Mouse (Mus musculus) liver, postnatal 0 days (tissue): Measurements from ENCODE around the gene Lcat. TPM values are rescaled to one million over a fixed set of nuclear protein-coding genes. Genes with fewer than 3 reads are reported as not detected.
A peak's percentile ranks its signal among the peaks of the same experiment; 100 is the strongest.

Experiments used
- ATAC-seq: fragments of 200-750 bp; cut with Nextera tagmentation; 2 replicates; pipeline ENCODE4 v1.8.0; 2017; ENCODE audit warnings: mild to moderate bottlenecking, moderate library complexity
- DNase-seq: peaks from one replicate; pipeline ENCODE4 v3.0.0-alpha.2; 2016
- H3K27ac ChIP-seq: fragments of 300-500 bp; sonication (generic); 2 replicates; pipeline ENCODE4 v1.5.1; 2014; ENCODE audit warnings: antibody characterized with exemption, moderate library complexity, mild to moderate bottlenecking, low read depth
- H3K27me3 ChIP-seq: fragments of 300-500 bp; sonication (generic); 2 replicates; pipeline ENCODE4 v1.6.1; 2014; ENCODE audit warnings: low read length, control low read depth, mixed read lengths; ENCODE audit not compliant: insufficient read depth
- H3K36me3 ChIP-seq: fragments of 300-500 bp; sonication (generic); replicated peaks from 2 replicates; pipeline ENCODE4 v1.6.1; 2014; ENCODE audit warnings: mild to moderate bottlenecking, control low read depth, low read length, moderate library complexity, mixed read lengths; ENCODE audit not compliant: insufficient read depth
- H3K4me1 ChIP-seq: fragments of 300-500 bp; sonication (generic); 2 replicates; pipeline ENCODE4 v1.6.1; 2014; ENCODE audit warnings: antibody characterized with exemption, mild to moderate bottlenecking, control low read depth; ENCODE audit not compliant: insufficient read depth
- H3K4me2 ChIP-seq: fragments of 300-500 bp; sonication (generic); 2 replicates; pipeline ENCODE4 v1.6.1; 2014; ENCODE audit warnings: low read depth, mild to moderate bottlenecking, low read length, moderate library complexity, mixed read lengths
- H3K4me3 ChIP-seq: fragments of 300-500 bp; sonication (generic); 2 replicates; pipeline ENCODE4 v1.5.1; 2014; ENCODE audit warnings: low read depth, low read length
- H3K9ac ChIP-seq: fragments of 300-500 bp; sonication (generic); replicated peaks from 2 replicates; pipeline ENCODE4 v1.6.1; 2014; ENCODE audit warnings: mild to moderate bottlenecking, moderate library complexity
- H3K9me3 ChIP-seq: fragments of 300-500 bp; sonication (generic); 2 replicates; pipeline ENCODE4 v1.6.1; 2016; ENCODE audit warnings: mild to moderate bottlenecking, control low read depth, low read length, mixed read lengths
- CTCF ChIP-seq: sonication (generic); IDR thresholded peaks from 2 replicates; pipeline ENCODE4 v1.5.1; 2016; ENCODE audit warnings: antibody characterized with exemption, low read depth
- EP300 ChIP-seq: IDR thresholded peaks from 2 replicates; pipeline ENCODE4 v1.6.1; 2016; ENCODE audit warnings: antibody characterized with exemption, low read depth, mild to moderate bottlenecking
- WGBS: fragments of 180-500 bp; shearing (Covaris S2); extraction: QIAGEN DNeasy Blood & Tissue Kit; methylation state at CpG from one replicate; pipeline ENCODE4 v1.1.7; 2014; ENCODE audit not compliant: insufficient replicate concordance; 5-methylcytosine and 5-hydroxymethylcytosine counted together
- polyA plus RNA-seq: library from polyadenylated mRNA; unstranded; fragments of >200 nt; fragmentation: Nextera tagmentation; extraction: Ambion mirVana; gene quantifications from 2 replicates; pipeline ENCODE4 v1.2.1, GENCODE M21; 2015

Gene Lcat
- polyA plus RNA-seq, 1 experiment from 2014 or later = 322 TPM

DNA sequence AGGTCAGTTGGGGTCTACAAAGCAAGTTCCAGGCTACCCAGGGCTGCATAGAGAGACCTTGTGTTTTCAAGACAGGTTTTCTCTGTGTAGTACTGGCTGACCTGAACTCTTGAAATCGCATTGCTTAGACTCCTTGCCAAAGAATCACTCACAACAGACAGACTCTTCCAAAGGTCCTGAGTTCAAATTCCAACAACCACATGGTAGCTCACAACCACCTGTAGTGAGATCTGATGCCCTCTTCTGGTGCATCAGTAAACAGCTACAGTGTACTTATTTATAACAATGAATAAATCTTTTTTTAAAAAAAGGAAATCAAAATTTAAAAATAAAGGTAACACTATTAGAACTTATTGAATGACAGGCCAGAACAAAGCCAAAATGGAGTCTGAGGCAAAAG lies 38.0 kb upstream of the Lcat start:
- H3K27me3 ChIP-seq = no peaks in the 10 kb centered on the region
- 89% methylated on average over 1 of the region's 1 CpGs for WGBS
- no peak for DNase-seq

DNA sequence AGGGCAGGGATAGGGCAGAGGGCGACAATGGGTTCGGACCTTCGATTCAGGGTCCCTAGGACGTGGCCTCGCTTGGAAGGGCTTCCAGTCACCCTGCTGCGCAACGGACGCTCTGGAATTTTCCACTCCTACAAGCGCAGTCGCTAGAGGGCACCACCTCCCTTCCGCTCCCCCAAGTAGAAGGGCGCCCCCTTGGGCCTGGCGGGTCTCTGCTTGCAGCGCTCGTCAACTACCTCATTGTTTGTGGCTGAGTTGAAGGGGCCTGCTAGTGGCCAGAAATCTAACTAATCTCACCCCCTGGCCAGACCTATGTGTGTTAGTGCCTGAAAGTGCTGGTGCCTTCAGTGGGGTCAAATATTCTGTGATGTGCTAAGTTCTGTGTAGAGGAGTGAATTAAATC lies 36.1 kb upstream of the Lcat start, which contains the start of gene Dpep3:
Dpep3 (minus strand) TSS at position 105 of the 400 bp plus-strand sequence.
- no peak within 1 kb of the TSS for H3K9ac ChIP-seq
- H3K4me1 ChIP-seq = no peaks in the 10 kb centered on the region; the same call in 1 of the 2 replicates
- no peak within 1 kb of the TSS for H3K4me2 ChIP-seq
- TF ChIP-seq CTCF (0 out of 2 replicates have a peak, but pooled peaks have one; percentile 18), EP300 (no peak)
- ATAC-seq (no peak), DNase-seq (no peak)
- no peaks in the 10 kb centered on the region for H3K27me3 ChIP-seq
- 96% methylated on average over 15 of the region's 15 CpGs for WGBS
- H3K4me3 ChIP-seq = no peak within 1 kb of the TSS
- H3K36me3 ChIP-seq = no peaks in the 10 kb centered on the region
- no peaks in the 10 kb centered on the region for H3K9me3 ChIP-seq
- H3K27ac ChIP-seq = no peak within 1 kb of the TSS

More for the DNA sequence above, 38.0 kb upstream of the Lcat start:
- no peak for ATAC-seq
- no peak overlapping the region for H3K4me3 ChIP-seq
- H3K9me3 ChIP-seq = no peaks in the 10 kb centered on the region
- H3K27ac ChIP-seq = no peak overlapping the region
- TF ChIP-seq EP300 (no peak), CTCF (peak; percentile 29; the same call in 1 of the 2 replicates)
- H3K4me2 ChIP-seq = no peak overlapping the region
- H3K9ac ChIP-seq = no peak overlapping the region
- H3K4me1 ChIP-seq = no peaks in the 10 kb centered on the region; the same call in 1 of the 2 replicates
- no peaks in the 10 kb centered on the region for H3K36me3 ChIP-seq

DNA sequence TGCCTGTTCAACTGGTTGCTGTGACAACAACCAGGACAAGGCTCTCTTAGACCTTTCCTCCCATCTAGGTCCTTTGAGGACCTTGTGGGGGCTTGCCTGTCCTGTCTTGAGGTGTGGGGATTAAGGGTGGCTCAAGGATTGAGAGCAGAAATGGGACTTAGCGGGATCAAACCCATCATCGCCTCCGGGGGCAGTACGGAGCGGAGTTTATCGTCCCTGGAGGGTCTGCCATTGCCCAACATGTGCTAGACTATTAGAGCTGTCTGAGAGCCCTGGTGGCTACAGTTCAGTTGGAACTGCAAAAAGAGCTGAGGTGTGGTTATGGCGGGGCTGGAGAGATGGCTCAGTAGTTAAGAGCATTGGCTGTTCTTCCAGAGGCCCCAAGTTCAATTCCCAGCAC lies 32.2 kb upstream of the Lcat start:
- no peak for ATAC-seq
- no peaks in the 10 kb centered on the region for H3K36me3 ChIP-seq
- no peak overlapping the region for H3K4me3 ChIP-seq
- no peaks in the 10 kb centered on the region for H3K9me3 ChIP-seq
- no peak for TF ChIP-seq CTCF
- TF ChIP-seq EP300 = no peak
- no peak overlapping the region for H3K27ac ChIP-seq
- 64% methylated on average over 7 of the region's 7 CpGs for WGBS
- no peak overlapping the region for H3K9ac ChIP-seq
- no peak for DNase-seq
- no peaks in the 10 kb centered on the region for H3K27me3 ChIP-seq
- H3K4me2 ChIP-seq = no peak overlapping the region
- H3K4me1 ChIP-seq = no peaks in the 10 kb centered on the region

DNA sequence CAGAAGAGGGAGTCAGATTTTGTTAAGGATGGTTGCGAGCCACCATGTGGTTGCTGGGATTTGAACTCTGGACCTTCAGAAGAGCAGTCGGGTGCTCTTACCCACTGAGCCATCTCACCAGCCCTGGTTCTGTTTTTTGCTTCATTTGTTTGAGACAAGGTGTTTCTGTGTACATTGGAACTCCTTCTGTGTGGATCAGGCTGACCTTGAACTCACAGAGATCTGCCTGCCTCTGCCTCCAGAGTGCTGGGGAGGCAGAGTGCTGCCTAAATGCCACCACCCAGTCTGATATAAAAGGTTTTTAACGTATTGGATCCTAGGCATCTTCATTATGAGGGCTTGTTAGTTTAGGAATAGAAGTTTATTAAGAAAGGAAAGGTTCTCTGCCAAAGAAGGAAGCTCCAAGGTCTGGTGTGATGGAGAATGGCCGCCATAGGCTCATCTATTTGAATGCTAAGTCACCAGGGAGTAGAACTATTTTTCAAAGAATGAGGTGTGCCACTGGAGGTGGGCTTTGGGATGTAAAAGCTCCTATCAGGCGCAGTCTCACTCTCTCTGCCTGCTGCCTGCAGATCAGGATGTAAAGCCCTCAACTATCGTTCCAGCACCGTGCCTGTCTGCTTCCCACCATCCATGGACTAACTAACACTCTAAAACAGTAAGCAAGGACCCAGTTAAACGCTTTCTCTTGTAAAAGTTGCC lies 28.0 kb upstream of the Lcat start:
- Histone ChIP-seq H3K27me3 (0 out of 2 replicates have a peak, but pooled peaks cover 3% of the 10 kb centered on the region), H3K9me3 (no peaks in the 10 kb centered on the region), H3K36me3 (no peaks in the 10 kb centered on the region), H3K27ac (no peak overlapping the region), H3K9ac (no peak overlapping the region), H3K4me1 (peaks cover 10% of the 10 kb centered on the region), H3K4me2 (no peak overlapping the region), H3K4me3 (no peak overlapping the region)
- DNase-seq = no peak
- TF ChIP-seq CTCF (no peak), EP300 (no peak)
- 78% methylated on average over 8 of the region's 8 CpGs for WGBS
- ATAC-seq = no peak

DNA sequence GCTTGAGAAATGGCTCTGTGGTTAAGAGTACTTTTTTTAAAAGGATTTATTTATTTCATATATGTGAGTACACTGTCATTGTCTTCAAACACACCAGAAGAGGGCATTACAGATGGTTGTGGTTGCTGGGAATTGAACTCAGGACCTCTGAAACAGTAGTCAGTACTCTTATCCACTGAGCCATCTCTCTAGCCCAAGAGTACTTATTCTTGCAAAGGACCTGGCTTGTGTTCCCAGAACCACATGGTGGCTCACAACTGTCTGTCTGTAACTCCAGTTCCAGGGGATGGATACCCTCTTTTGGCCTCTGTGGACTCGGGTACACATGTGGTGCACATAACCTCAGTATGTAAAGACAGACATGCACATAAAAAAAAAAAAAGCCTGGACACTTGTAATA lies 26.2 kb upstream of the Lcat start:
- Histone ChIP-seq H3K4me2 (no peak overlapping the region), H3K4me3 (no peak overlapping the region), H3K27ac (no peak overlapping the region), H3K9me3 (no peaks in the 10 kb centered on the region), H3K9ac (no peak overlapping the region), H3K4me1 (peaks cover 22% of the 10 kb centered on the region), H3K36me3 (no peaks in the 10 kb centered on the region), H3K27me3 (0 out of 2 replicates have a peak, but pooled peaks cover 3% of the 10 kb centered on the region)
- TF ChIP-seq CTCF (no peak), EP300 (no peak)
- whole genome bisulfite sequencing = 60% methylated on average over 1 of the region's 1 CpGs
- DNase-seq = no peak
- no peak for ATAC-seq

DNA sequence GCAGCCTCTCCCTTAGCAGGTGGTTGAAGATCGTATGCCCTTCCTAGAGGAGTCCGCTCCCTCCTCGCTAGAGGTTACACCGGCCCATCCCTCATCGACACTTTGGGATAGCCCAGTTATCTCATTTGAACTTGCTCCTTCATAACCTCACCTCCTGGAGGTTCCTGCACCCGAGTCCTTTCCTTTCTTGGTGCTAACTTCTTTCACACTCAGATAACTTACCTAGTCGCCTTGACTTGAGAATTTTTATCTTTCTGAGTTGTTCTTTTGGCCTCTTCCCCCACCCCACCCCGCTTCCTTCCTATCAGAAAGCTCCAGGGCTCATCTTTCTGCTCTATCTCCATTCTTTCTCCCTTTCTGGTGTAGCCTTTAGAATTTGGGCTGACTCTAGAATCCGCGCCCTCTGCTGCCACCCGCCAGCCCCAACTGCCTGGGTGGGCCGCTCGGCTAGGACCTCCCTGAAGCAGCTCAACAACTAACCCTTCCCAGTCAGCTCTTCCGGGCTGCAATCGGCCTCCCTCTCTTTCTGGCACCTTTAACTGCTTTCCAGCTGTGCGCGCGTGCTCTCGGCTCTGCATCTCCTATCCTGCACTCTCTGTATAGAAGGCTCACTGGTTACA lies 23.6 kb upstream of the Lcat start:
- peak; percentile 47 for DNase-seq
- peak overlapping the region; percentile 100 for H3K4me2 ChIP-seq
- WGBS = 20% methylated on average over 19 of the region's 19 CpGs
- peak overlapping the region; percentile 78 for H3K4me3 ChIP-seq
- peak; percentile 43 for ATAC-seq
- 0 out of 2 replicates have a peak, but pooled peaks cover 3% of the 10 kb centered on the region for H3K27me3 ChIP-seq
- peak overlapping the region; percentile 8; the same call in 1 of the 2 replicates for H3K9ac ChIP-seq
- peak overlapping the region; percentile 80 for H3K27ac ChIP-seq
- TF ChIP-seq CTCF (no peak), EP300 (peak; percentile 71)
- no peaks in the 10 kb centered on the region for H3K36me3 ChIP-seq
- H3K4me1 ChIP-seq = peaks cover 24% of the 10 kb centered on the region
- H3K9me3 ChIP-seq = no peaks in the 10 kb centered on the region
